Mouse (Mus musculus): Measurements from ENCODE around the gene Myt1l. TPM values are rescaled to one million over a fixed set of nuclear protein-coding genes. Genes with fewer than 3 reads are reported as not detected.

The Myt1l gene
- total and polyA plus RNA-seq, 2 experiments from 2014 or later, result 0.34 TPM; not detected in 1

DNA sequence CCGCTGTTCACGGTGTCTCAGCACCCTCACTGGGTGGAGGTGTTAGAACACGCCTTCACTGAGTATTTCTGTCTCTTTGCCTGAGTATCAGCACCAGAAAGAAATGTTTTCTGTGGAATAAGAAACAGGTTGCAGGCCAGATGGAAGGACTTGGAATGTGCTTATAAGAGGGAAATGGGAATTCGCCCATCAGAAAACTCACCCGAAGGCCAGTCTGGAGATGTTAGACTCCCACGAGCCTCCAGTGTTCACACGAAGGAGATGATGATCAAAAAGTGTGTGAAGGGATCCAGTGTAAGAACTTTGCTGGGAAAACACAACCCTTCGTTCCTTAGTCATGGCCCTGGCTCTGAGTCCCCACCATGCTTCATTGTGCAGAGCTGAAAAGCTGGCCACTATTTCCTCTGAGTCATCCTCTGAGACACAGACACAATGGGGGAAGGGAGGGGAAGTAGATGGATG, 406.0 kb downstream of the Myt1l start:
- no peak overlapping the region for H3K4me3 ChIP-seq (ENCODE audit: low read depth, low read length)

DNA sequence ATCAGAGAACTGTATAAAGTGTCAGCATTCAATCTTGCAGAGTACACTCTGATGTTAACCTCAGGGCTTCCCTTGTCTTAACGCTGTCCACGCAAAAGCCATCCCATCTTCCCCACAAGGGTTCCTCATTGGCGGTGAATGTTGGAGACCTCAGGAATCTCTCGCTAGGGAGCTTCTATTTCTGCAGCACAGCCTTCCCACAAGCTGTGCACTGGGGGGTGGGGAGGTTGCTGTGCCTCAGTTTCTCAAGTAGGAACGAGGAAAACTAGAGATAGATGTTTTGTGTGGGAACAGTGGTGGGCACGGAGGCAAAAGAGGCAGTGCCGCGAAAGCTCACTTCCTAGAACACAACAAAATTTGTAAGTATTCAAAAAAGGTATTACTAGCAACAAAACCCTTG, 409.1 kb downstream of the Myt1l start, which contains the start of gene Pxdn:
Gene Pxdn, plus strand, starts transcription at position 301 of the 400 bp plus-strand sequence.
- H3K9ac ChIP-seq (replicated peaks; ENCODE audit: low read depth, low read length), result peak within 1 kb of the TSS; percentile 72
- peak within 1 kb of the TSS; percentile 86 for H3K27ac ChIP-seq (ENCODE audit: low read depth)
- no peak for DNase-seq (ENCODE audit: low spot score)
- WGBS, result 58% methylated on average over 8 of the region's 8 CpGs
- TF ChIP-seq EP300 (IDR thresholded peaks at IDR 0.05; ENCODE audit: low read depth), result no peak
- TF ChIP-seq CTCF (IDR thresholded peaks at IDR 0.05; ENCODE audit: low read depth), result no peak
- no peaks in the 10 kb centered on the region for H3K9me3 ChIP-seq (replicated peaks; ENCODE audit: control insufficient read depth, low read length)
- H3K27me3 ChIP-seq (ENCODE audit: control insufficient read depth, insufficient read depth, low read length), result 0 out of 2 replicates have a peak, but pooled peaks cover 4% of the 10 kb centered on the region
- peaks cover 30% of the 10 kb centered on the region for H3K4me1 ChIP-seq (ENCODE audit: control insufficient read depth, insufficient read depth)
- peak within 1 kb of the TSS; percentile 75 for H3K4me2 ChIP-seq (ENCODE audit: low read depth, low read length)
- H3K36me3 ChIP-seq (replicated peaks; ENCODE audit: control insufficient read depth, insufficient read depth, low read length), result no peaks in the 10 kb centered on the region
- H3K4me3 ChIP-seq (ENCODE audit: low read depth, low read length), result peak within 1 kb of the TSS; percentile 69
- no peak for ATAC-seq (ENCODE audit: insufficient read depth, low read depth)

More for the DNA sequence above, 406.0 kb downstream of the Myt1l start:
- Histone ChIP-seq H3K27me3 (ENCODE audit: control insufficient read depth, insufficient read depth, low read length) (0 out of 2 replicates have a peak, but pooled peaks cover 4% of the 10 kb centered on the region), H3K9ac (replicated peaks; ENCODE audit: low read depth, low read length) (no peak overlapping the region), H3K9me3 (replicated peaks; ENCODE audit: control insufficient read depth, low read length) (no peaks in the 10 kb centered on the region), H3K36me3 (replicated peaks; ENCODE audit: control insufficient read depth, insufficient read depth, low read length) (no peaks in the 10 kb centered on the region), H3K27ac (ENCODE audit: low read depth) (no peak overlapping the region), H3K4me1 (ENCODE audit: control insufficient read depth, insufficient read depth) (peaks cover 24% of the 10 kb centered on the region), H3K4me2 (ENCODE audit: low read depth, low read length) (no peak overlapping the region)
- WGBS, result 63% methylated on average over 8 of the region's 8 CpGs
- TF ChIP-seq CTCF (IDR thresholded peaks at IDR 0.05; ENCODE audit: low read depth), result no peak
- TF ChIP-seq EP300 (IDR thresholded peaks at IDR 0.05; ENCODE audit: low read depth), result no peak
- DNase-seq (ENCODE audit: low spot score) (no peak), ATAC-seq (ENCODE audit: insufficient read depth, low read depth) (no peak)

DNA sequence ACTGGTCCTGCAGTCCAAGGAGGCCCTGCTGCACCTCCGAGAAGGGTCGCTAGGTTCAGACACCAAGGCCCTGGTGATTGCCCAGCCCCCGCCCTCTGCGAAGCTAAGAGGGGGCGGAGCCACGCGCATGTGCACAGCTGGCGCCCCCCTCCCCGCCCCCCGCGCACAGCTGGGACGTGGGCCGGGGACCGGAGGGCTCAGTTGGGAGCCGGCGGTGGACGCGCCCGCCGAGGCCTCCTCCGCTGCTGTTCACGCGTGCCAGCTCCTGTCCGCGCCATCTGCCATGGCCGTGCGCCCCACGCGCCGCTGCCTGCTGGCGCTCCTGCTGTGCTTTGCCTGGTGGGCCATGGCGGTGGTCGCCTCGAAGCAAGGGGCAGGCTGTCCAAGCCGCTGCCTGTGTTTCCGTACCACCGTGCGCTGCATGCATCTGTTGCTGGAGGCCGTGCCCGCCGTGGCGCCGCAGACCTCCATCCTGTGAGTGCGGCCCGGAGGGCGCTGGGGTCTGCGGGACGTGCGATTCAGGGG, 409.7 kb downstream of the Myt1l start:
- H3K27me3 ChIP-seq (ENCODE audit: control insufficient read depth, insufficient read depth, low read length), result 0 out of 2 replicates have a peak, but pooled peaks cover 4% of the 10 kb centered on the region
- peak overlapping the region; percentile 69 for H3K4me3 ChIP-seq (ENCODE audit: low read depth, low read length)
- H3K4me2 ChIP-seq (ENCODE audit: low read depth, low read length), result peak overlapping the region; percentile 75
- no peak; the same call in 1 of the 2 replicates for TF ChIP-seq EP300 (IDR thresholded peaks at IDR 0.05; ENCODE audit: low read depth)
- TF ChIP-seq CTCF (IDR thresholded peaks at IDR 0.05; ENCODE audit: low read depth), result no peak
- peak overlapping the region; percentile 72 for H3K9ac ChIP-seq (replicated peaks; ENCODE audit: low read depth, low read length)
- H3K9me3 ChIP-seq (replicated peaks; ENCODE audit: control insufficient read depth, low read length), result no peaks in the 10 kb centered on the region
- H3K27ac ChIP-seq (ENCODE audit: low read depth), result peak overlapping the region; percentile 86
- under 1% methylated on average over 49 of the region's 49 CpGs for WGBS
- peak; percentile 66 for DNase-seq (ENCODE audit: low spot score)
- peaks cover 30% of the 10 kb centered on the region for H3K4me1 ChIP-seq (ENCODE audit: control insufficient read depth, insufficient read depth)
- no peaks in the 10 kb centered on the region for H3K36me3 ChIP-seq (replicated peaks; ENCODE audit: control insufficient read depth, insufficient read depth, low read length)
- peak; percentile 84 for ATAC-seq (ENCODE audit: insufficient read depth, low read depth)

DNA sequence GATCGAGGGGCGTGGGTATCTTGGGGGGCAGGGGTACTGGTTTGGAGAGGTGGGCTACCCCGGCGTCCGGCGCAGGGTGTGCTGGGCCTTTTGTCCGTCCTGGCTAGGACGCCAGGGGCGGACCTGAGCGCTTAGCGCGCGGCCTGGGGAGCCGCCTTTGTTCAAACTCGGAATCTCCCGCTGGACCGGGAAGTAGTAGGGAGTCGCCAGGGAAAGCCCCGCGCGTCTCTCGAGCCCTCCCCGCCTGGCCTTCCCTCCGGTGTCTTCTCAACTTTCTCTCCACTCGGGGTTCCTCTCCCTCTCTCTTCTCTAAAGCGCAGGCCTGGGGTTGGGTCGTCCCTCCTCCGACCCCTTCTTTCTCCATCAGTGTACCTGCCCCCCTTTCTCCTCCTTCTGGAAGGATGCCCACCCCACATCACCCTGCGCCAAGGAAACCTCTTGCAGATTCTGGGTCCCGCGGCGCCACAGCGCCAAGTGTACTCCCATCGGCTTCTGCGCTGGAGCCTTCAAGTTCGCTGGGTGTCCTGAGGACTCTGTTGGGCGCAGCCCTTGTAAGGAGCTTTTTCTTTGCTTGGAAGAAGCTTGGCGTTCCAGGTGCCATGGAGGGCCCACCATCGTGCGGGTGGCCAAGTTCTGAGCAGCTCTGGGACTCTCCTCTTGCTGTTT, 410.3 kb downstream of the Myt1l start:
- no peaks in the 10 kb centered on the region for H3K36me3 ChIP-seq (replicated peaks; ENCODE audit: control insufficient read depth, insufficient read depth, low read length)
- peak overlapping the region; percentile 69 for H3K4me3 ChIP-seq (ENCODE audit: low read depth, low read length)
- H3K4me2 ChIP-seq (ENCODE audit: low read depth, low read length), result peak overlapping the region; percentile 75
- whole genome bisulfite sequencing, result 1% methylated on average over 40 of the region's 40 CpGs
- H3K9me3 ChIP-seq (replicated peaks; ENCODE audit: control insufficient read depth, low read length), result no peaks in the 10 kb centered on the region
- peak overlapping the region; percentile 72 for H3K9ac ChIP-seq (replicated peaks; ENCODE audit: low read depth, low read length)
- ATAC-seq (ENCODE audit: insufficient read depth, low read depth) (peak; percentile 80), DNase-seq (ENCODE audit: low spot score) (peak; percentile 64)
- peak overlapping the region; percentile 86 for H3K27ac ChIP-seq (ENCODE audit: low read depth)
- H3K27me3 ChIP-seq (ENCODE audit: control insufficient read depth, insufficient read depth, low read length), result 0 out of 2 replicates have a peak, but pooled peaks cover 4% of the 10 kb centered on the region
- H3K4me1 ChIP-seq (ENCODE audit: control insufficient read depth, insufficient read depth), result peaks cover 30% of the 10 kb centered on the region
- no peak for TF ChIP-seq EP300 (IDR thresholded peaks at IDR 0.05; ENCODE audit: low read depth)
- no peak for TF ChIP-seq CTCF (IDR thresholded peaks at IDR 0.05; ENCODE audit: low read depth)

DNA sequence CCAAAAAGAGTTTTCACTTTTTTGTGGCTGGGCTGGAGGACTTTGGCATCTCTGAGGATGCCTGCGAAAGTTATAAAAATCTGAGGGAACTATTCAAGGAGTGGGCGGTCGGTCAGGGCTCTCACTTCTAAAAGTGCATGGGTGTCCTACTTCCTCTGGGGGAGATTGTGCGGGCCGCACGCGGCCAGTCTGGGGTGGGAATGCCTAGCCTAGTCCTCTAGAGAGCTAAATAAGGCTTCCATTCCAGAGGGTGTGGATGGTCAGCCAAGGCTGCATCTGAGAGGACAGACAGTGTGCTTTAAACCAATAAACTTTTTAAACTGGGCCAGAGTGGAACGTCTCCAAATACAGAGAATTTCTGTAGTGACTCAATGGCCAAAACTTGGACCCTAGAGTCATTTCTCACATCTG, 411.1 kb downstream of the Myt1l start:
- H3K27me3 ChIP-seq (ENCODE audit: control insufficient read depth, insufficient read depth, low read length), result 0 out of 2 replicates have a peak, but pooled peaks cover 4% of the 10 kb centered on the region
- TF ChIP-seq EP300 (IDR thresholded peaks at IDR 0.05; ENCODE audit: low read depth) (no peak), CTCF (IDR thresholded peaks at IDR 0.05; ENCODE audit: low read depth) (no peak)
- H3K27ac ChIP-seq (ENCODE audit: low read depth), result peak overlapping the region; percentile 86
- no peaks in the 10 kb centered on the region for H3K9me3 ChIP-seq (replicated peaks; ENCODE audit: control insufficient read depth, low read length)
- H3K9ac ChIP-seq (replicated peaks; ENCODE audit: low read depth, low read length), result peak overlapping the region; percentile 72
- ATAC-seq (ENCODE audit: insufficient read depth, low read depth), result no peak
- H3K36me3 ChIP-seq (replicated peaks; ENCODE audit: control insufficient read depth, insufficient read depth, low read length), result no peaks in the 10 kb centered on the region
- WGBS, result 31% methylated on average over 8 of the region's 8 CpGs
- peak overlapping the region; percentile 69 for H3K4me3 ChIP-seq (ENCODE audit: low read depth, low read length)
- H3K4me2 ChIP-seq (ENCODE audit: low read depth, low read length), result peak overlapping the region; percentile 75
- H3K4me1 ChIP-seq (ENCODE audit: control insufficient read depth, insufficient read depth), result peaks cover 30% of the 10 kb centered on the region
- no peak for DNase-seq (ENCODE audit: low spot score)

Data from heart, postnatal 0 days (tissue).